Mouse (Mus musculus) liver, postnatal 0 days (tissue): Measurements from ENCODE around the gene Cdrt4. TPM values are rescaled to one million over a fixed set of nuclear protein-coding genes. Genes with fewer than 3 reads are reported as not detected.
A peak's percentile ranks its signal among the peaks of the same experiment; 100 is the strongest.

ENCODE experiments used
- ATAC-seq: fragments of 200-750 bp; cut with Nextera tagmentation; 2 replicates; pipeline ENCODE4 v1.8.0; 2017; ENCODE audit warnings: mild to moderate bottlenecking, moderate library complexity
- DNase-seq: peaks from one replicate; pipeline ENCODE4 v3.0.0-alpha.2; 2016
- H3K27ac ChIP-seq: fragments of 300-500 bp; sonication (generic); 2 replicates; pipeline ENCODE4 v1.5.1; 2014; ENCODE audit warnings: antibody characterized with exemption, moderate library complexity, mild to moderate bottlenecking, low read depth
- H3K27me3 ChIP-seq: fragments of 300-500 bp; sonication (generic); 2 replicates; pipeline ENCODE4 v1.6.1; 2014; ENCODE audit warnings: low read length, control low read depth, mixed read lengths; ENCODE audit not compliant: insufficient read depth
- H3K36me3 ChIP-seq: fragments of 300-500 bp; sonication (generic); replicated peaks from 2 replicates; pipeline ENCODE4 v1.6.1; 2014; ENCODE audit warnings: mild to moderate bottlenecking, control low read depth, low read length, moderate library complexity, mixed read lengths; ENCODE audit not compliant: insufficient read depth
- H3K4me1 ChIP-seq: fragments of 300-500 bp; sonication (generic); 2 replicates; pipeline ENCODE4 v1.6.1; 2014; ENCODE audit warnings: antibody characterized with exemption, mild to moderate bottlenecking, control low read depth; ENCODE audit not compliant: insufficient read depth
- H3K4me2 ChIP-seq: fragments of 300-500 bp; sonication (generic); 2 replicates; pipeline ENCODE4 v1.6.1; 2014; ENCODE audit warnings: low read depth, mild to moderate bottlenecking, low read length, moderate library complexity, mixed read lengths
- H3K4me3 ChIP-seq: fragments of 300-500 bp; sonication (generic); 2 replicates; pipeline ENCODE4 v1.5.1; 2014; ENCODE audit warnings: low read depth, low read length
- H3K9ac ChIP-seq: fragments of 300-500 bp; sonication (generic); replicated peaks from 2 replicates; pipeline ENCODE4 v1.6.1; 2014; ENCODE audit warnings: mild to moderate bottlenecking, moderate library complexity
- H3K9me3 ChIP-seq: fragments of 300-500 bp; sonication (generic); 2 replicates; pipeline ENCODE4 v1.6.1; 2016; ENCODE audit warnings: mild to moderate bottlenecking, control low read depth, low read length, mixed read lengths
- CTCF ChIP-seq: sonication (generic); IDR thresholded peaks from 2 replicates; pipeline ENCODE4 v1.5.1; 2016; ENCODE audit warnings: antibody characterized with exemption, low read depth
- EP300 ChIP-seq: IDR thresholded peaks from 2 replicates; pipeline ENCODE4 v1.6.1; 2016; ENCODE audit warnings: antibody characterized with exemption, low read depth, mild to moderate bottlenecking
- WGBS: fragments of 180-500 bp; shearing (Covaris S2); extraction: QIAGEN DNeasy Blood & Tissue Kit; methylation state at CpG from one replicate; pipeline ENCODE4 v1.1.7; 2014; ENCODE audit not compliant: insufficient replicate concordance; 5-methylcytosine and 5-hydroxymethylcytosine counted together
- polyA plus RNA-seq: library from polyadenylated mRNA; unstranded; fragments of >200 nt; fragmentation: Nextera tagmentation; extraction: Ambion mirVana; gene quantifications from 2 replicates; pipeline ENCODE4 v1.2.1, GENCODE M21; 2015

The Cdrt4 gene
- polyA plus RNA-seq, 1 experiment from 2014 or later: not detected

- Histone ChIP-seq H3K9ac (no peak overlapping the region), H3K27me3 (no peaks in the 10 kb centered on the region), H3K4me1 (no peaks in the 10 kb centered on the region), H3K9me3 (0 out of 2 replicates have a peak, but pooled peaks cover 3% of the 10 kb centered on the region), H3K27ac (no peak overlapping the region), H3K4me3 (no peak overlapping the region), H3K36me3 (no peaks in the 10 kb centered on the region), H3K4me2 (no peak overlapping the region)
- TF ChIP-seq CTCF (no peak), EP300 (no peak)
- 61% methylated on average over 11 of the region's 11 CpGs for WGBS
- ATAC-seq (peak; percentile 70; the same call in 1 of the 2 replicates), DNase-seq (peak; percentile 53)
Measured at GRCm38 (mm10) chr11:63035420-63036211, 84.6 kb downstream of the Cdrt4 start.

- Histone ChIP-seq H3K27me3 (no peaks in the 10 kb centered on the region), H3K4me3 (no peak overlapping the region), H3K9me3 (no peaks in the 10 kb centered on the region), H3K4me1 (no peaks in the 10 kb centered on the region), H3K9ac (no peak overlapping the region), H3K27ac (no peak overlapping the region), H3K4me2 (no peak overlapping the region), H3K36me3 (no peaks in the 10 kb centered on the region)
- 60% methylated on average over 12 of the region's 12 CpGs for WGBS
- ATAC-seq (no peak), DNase-seq (no peak)
- TF ChIP-seq CTCF: no peak
- TF ChIP-seq EP300: no peak
Measured at GRCm38 (mm10) chr11:63040002-63040661, 89.1 kb downstream of the Cdrt4 start.

Other genes starting within 250 kb of the Cdrt4 start
- 0.27 and 0.35 TPM in 2 replicates for gene Zfp287, start 219.3 kb upstream of the Cdrt4 start, polyA plus RNA-seq
- not detected in 2 replicates for gene Gm10428, start 198.1 kb upstream of the Cdrt4 start, polyA plus RNA-seq
- gene Zfp286, start 161.7 kb upstream of the Cdrt4 start, polyA plus RNA-seq: 0.39 and 0.69 TPM in 2 replicates
- 0.85 and 0.91 TPM in 2 replicates for gene Trim16, start 131.0 kb upstream of the Cdrt4 start, polyA plus RNA-seq
- 0.13 and 0.20 TPM in 2 replicates for gene Fbxw10, start 104.1 kb upstream of the Cdrt4 start, polyA plus RNA-seq
- gene Tvp23b, start 71.7 kb upstream of the Cdrt4 start, polyA plus RNA-seq: 29.1 and 29.4 TPM in 2 replicates
- gene Tekt3, start 110.5 kb downstream of the Cdrt4 start, polyA plus RNA-seq: not detected in 2 replicates
- 12.1 and 12.9 TPM in 2 replicates for gene Pmp22, start 177.8 kb downstream of the Cdrt4 start, polyA plus RNA-seq